Mouse (Mus musculus) brain, embryonic 14.5 days (tissue): ENCODE measurements around the gene Actl6b.

ENCODE experiments used
- CTCF ChIP-seq: fragments of 200-500 bp; IDR thresholded peaks from 2 replicates; pipeline ENCODE4 v1.5.1; 2012; ENCODE audit warnings: inconsistent platforms, mild to moderate bottlenecking, moderate library complexity, borderline replicate concordance; ENCODE audit not compliant: insufficient read depth, insufficient read length; ENCODE audit errors: extremely low read depth
- POLR2A ChIP-seq: fragments of 200-500 bp; IDR thresholded peaks from 2 replicates; pipeline ENCODE4 v1.6.1; 2012; ENCODE audit warnings: mild to moderate bottlenecking, inconsistent platforms, borderline replicate concordance; ENCODE audit not compliant: poor library complexity, insufficient read depth, insufficient read length, severe bottlenecking; ENCODE audit errors: extremely low read depth

DNA sequence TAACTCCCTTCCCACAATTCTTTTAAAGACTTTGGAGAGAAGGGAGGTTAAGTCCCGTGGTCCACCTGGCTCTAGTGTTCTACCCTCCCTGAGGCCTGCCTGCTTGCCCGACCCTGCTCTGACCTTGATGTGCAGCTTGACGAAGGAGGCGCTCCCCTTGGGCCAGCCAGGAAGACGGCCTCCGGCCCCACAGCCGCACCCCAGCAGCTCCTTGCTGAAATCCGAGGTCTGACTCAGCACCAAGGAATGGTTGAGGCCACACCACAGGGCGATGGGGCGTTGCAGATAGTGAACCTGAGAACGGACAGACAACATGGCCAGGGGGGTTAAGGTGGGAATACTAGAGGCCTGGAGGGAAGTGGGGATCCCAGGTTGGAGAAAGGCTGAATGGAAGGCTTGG lies 60.2 kb downstream of the Actl6b start, which contains the start of gene Pcolce:
- TF ChIP-seq POLR2A (no peak), CTCF (no peak)
